Mouse (Mus musculus) kidney, adult 8-10 months (tissue): ENCODE measurements around the gene Gm16485.

Source experiments
- DNase-seq, 2 experiments: peaks; one replicate each; pipeline ENCODE4 v3.0.0; 2022

Gm16485 gene

DNA sequence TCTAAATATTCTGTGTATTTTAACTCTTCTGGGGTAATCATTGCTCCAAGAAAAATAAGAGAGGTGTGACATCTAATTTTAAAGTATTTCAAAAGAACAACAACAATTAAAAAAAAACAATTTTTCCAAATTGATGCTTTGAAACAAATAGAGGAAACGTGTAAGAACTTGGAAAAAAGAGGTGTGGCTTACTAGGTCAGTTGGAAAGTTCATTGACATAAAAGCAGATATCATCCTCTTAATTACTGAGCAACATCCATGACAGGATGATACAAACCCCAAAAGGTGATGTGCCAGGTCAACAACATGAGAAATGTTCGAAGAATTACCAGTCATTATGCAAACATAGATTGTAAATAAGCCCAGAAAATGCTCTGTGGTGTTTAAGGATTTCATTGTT is at the start of gene Gm16485:
Gm16485 (plus strand) TSS at position 301 of the 400 bp plus-strand sequence.
- no peak for DNase-seq

DNA sequence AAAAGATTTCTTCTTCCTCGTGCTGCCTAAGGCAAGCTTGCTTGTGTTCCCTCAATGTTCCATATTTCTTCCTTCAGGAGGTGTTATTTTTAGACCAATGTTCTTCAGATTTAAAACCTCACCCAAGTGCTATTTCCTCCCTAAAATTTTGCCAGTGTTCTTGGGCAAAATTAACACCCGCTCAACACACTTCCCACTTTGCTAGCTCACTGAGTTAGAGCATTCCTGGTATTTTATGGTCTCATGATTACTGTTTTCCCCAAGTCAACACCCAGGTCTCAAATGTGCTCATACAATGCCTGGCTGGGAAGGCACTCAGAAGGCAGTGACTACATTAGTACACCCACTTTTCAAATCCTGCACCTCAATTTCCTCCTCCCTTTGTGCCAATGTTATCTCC is 44.0 kb upstream of the Gm16485 start:
- DNase-seq = no peak

DNA sequence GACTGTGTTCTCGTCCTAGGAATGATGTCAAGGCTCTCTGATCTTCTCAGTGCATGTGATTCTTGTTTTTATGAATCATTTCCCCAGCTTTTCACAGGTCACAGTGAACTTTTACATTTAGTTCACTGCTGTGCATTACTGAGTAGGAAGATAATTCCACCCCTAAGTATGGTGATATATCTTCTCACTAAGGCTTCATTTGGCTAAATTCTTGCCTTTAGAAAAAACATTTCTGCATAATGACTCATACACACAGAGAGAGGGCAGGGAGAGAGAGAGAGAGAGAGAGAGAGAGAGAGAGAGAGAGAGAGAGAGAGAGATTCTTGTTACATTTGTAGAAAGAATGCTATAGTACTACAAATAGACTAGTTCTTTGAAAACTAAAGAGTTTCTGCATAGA is 33.8 kb upstream of the Gm16485 start:
- no peak for DNase-seq

DNA sequence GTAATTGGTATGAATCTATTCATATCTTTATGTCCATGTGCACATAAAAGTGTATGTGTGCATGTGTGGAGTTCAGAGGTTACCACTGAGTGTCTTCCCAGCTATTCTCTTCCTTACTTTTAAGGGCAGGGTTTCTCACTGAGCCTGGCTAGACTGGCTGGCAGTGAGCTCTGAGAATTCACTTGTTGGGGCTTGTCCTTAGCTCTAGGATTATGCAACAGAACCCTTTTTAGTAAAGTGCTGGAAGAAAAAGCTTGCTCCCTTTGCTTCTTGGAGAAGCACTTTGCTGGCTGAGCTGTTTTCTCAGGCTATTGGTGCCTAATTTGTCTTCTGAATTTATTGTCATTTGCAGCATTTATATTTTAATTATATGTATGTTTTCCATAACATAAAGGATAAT is 18.3 kb upstream of the Gm16485 start:
- no peak for DNase-seq

DNA sequence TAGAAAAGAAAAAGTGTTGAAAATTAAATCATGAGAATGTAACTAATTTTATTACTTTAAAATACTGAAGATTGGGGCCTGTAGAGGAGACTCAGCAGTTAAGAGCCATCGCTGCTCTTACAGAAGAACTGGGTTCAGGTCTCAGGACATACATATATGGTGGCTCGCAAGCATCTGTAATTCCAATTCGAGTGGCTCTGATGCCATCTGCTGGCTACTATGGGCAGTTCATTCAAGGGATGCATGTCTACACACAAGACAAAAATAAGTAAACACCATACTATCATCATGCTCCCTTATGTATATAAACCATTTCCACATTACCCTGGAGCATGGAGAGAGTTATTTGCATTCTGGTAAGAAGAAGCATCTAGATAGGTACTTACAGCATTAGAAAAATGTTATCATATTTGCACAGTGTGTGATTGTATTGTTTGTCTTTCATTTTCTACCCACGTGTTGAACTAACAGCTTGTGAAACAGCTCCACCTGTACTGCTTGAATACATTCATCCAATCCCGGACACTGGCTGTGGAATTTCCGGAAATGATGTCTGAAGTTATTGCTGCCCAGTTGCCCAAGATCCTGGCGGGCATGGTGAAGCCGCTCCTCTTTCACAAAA is 7.0 kb upstream of the Gm16485 start:
- DNase-seq = peak; percentile 1 to 49

DNA sequence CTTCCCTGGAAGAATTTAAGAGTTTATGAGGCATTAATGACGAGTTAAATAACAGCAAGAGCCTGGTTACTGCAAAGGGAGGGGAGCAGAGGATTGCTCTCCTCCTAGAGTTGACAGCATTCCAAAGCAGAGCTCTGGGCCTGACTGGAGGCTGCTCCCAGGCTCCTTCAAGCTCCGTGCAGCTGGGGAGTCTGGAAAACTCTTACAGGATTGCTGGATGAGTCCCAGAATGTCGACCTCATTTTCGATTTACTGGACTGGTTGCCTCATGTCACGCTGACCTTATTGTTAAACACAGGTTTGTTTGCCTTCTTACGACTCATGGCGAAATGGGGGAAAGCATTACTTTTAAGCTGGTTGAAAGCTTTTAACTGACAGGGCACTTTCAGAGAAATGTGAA is 1.4 kb upstream of the Gm16485 start:
- DNase-seq = no peak

DNA sequence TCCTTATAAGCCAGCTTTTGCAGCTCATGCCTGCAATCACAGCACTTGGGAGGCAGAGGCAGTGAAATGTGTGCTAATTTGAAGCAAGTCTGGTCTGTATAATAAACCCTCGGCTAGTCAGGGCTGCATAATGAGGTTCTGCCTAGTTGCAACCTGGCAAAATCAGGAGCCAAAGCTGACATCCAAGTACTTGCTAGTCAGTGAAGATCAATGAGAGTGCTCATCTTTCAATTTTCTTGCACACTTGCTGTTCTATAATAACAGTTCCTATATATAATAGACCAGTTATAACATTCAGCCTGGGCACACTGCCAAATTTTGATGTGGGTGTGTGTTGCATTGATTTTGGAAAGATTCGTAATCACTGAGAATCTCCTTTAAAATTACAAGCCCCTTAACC is 6.2 kb downstream of the Gm16485 start:
- DNase-seq = no peak

DNA sequence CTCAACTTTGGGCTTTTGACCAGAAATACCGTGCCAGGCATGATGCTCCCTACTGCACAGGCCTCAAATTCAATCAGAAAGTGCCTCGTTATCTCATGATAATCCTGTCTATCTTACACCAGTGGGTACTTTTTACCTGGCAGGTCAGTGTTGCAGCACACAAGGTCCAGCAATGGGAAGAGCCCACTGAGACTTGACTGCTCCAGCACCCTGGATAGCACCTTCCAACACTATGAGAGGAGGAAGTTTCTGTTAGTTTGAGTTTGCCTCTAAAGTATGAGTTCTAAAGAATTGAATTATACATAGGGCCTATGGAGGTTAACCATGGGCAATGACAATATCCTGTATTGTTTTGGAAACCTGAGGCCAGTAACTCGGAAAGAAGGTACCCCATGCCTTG is 10.7 kb downstream of the Gm16485 start:
- no peak for DNase-seq

DNA sequence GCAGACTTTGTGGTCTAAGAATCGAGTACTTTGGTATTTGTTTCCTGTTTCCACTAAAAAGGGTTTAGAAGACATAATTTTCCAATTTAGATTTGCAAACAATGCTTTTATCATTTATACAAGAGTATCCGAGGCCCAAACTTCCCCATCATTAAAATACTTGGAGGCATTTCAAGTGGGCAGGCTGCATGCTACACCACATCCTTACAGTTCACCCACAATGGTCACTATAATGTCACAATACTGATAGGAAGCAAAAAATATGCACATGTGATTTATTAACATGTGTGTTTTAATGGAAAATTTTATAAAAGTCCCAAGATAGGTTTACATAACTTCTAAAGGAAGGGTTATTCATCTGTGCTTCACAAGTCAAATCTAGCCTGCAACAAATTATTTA is 24.9 kb downstream of the Gm16485 start:
- no peak for DNase-seq

DNA sequence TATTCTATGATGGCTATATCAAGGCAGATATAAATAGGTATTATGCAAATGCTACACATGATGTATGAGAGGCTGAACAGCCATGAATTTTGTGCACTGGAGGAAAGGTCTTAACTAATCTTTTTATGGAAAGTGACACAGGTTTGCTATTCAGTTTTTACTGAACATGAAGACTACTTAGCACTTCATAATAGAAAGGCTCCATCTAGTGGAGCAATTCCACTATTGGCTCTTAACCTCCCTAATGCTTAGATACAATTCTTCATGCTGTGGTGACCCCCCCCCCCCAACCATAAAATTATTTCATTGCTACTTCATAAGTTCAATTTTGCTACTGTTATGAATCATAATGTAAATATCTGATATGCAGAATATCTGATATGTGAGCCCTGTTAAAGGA is 29.6 kb downstream of the Gm16485 start:
- no peak for DNase-seq

DNA sequence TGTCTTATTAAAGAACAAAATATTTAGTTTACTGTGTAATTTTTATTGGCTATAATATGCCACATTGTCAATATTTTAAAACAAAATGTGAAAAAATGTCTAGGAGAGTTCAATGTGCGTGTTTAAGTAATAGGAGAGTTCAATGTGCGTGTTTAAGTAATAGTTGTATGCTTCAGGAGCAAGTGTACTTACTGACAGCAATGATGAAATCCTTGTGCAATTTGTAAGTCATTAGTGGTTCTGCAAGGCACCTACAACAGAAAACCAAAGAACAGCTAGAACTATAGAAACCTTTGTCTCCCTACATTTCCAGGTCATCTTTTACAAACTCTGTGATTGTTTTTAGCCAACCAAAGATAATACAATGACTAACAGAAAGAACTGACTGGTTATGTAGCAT is 43.5 kb downstream of the Gm16485 start:
- no peak for DNase-seq
